Mouse (Mus musculus) lung, postnatal 0 days (tissue): ENCODE measurements around the gene Dot1l. TPM values are rescaled to one million over a fixed set of nuclear protein-coding genes. Genes with fewer than 3 reads are reported as not detected.

Source experiments
- ATAC-seq: fragments of 200-750 bp; cut with Nextera tagmentation; 2 replicates; pipeline ENCODE4 v1.8.0; 2017; ENCODE audit warnings: moderate library complexity
- DNase-seq: peaks from one replicate; pipeline ENCODE4 v3.0.0-alpha.2; 2016; ENCODE audit warnings: low spot score
- H3K27ac ChIP-seq: fragments of 300-500 bp; sonication (generic); 2 replicates; pipeline ENCODE4 v1.5.1; 2014; ENCODE audit warnings: antibody characterized with exemption, mild to moderate bottlenecking, low read length, mixed read lengths
- H3K27me3 ChIP-seq: fragments of 300-500 bp; sonication (generic); replicated peaks from 2 replicates; pipeline ENCODE4 v1.6.1; 2014; ENCODE audit warnings: low read length, mixed read lengths; ENCODE audit not compliant: insufficient read depth
- H3K36me3 ChIP-seq: fragments of 300-500 bp; sonication (generic); 2 replicates; pipeline ENCODE4 v1.6.1; 2014; ENCODE audit warnings: low read length, mixed read lengths; ENCODE audit not compliant: insufficient read depth
- H3K4me1 ChIP-seq: fragments of 300-500 bp; sonication (generic); 2 replicates; pipeline ENCODE4 v1.6.1; 2014; ENCODE audit warnings: antibody characterized with exemption, low read depth, low read length, mixed read lengths; ENCODE audit not compliant: insufficient read depth
- H3K4me2 ChIP-seq: fragments of 300-500 bp; sonication (generic); replicated peaks from 2 replicates; pipeline ENCODE4 v1.6.1; 2014; ENCODE audit warnings: low read depth, mild to moderate bottlenecking, low read length, moderate library complexity, mixed read lengths
- H3K4me3 ChIP-seq: fragments of 300-500 bp; sonication (generic); 2 replicates; pipeline ENCODE4 v1.5.1; 2014; ENCODE audit warnings: low read depth, low read length
- H3K9ac ChIP-seq: fragments of 300-500 bp; sonication (generic); replicated peaks from 2 replicates; pipeline ENCODE4 v1.6.1; 2014; ENCODE audit warnings: low read depth, mild to moderate bottlenecking
- H3K9me3 ChIP-seq: fragments of 300-500 bp; sonication (generic); 2 replicates; pipeline ENCODE4 v1.6.1; 2016; ENCODE audit warnings: low read length, mixed read lengths
- CTCF ChIP-seq: IDR thresholded peaks from 2 replicates; pipeline ENCODE4 v1.5.1; 2016; ENCODE audit warnings: antibody characterized with exemption, mild to moderate bottlenecking
- EP300 ChIP-seq: IDR thresholded peaks from 2 replicates; pipeline ENCODE4 v1.6.1; 2016; ENCODE audit warnings: antibody characterized with exemption, mild to moderate bottlenecking, control low read depth
- WGBS: fragments of 180-500 bp; shearing (Covaris S2); extraction: QIAGEN DNeasy Blood & Tissue Kit; methylation state at CpG from one replicate; pipeline ENCODE4 v1.1.7; 2014; 5-methylcytosine and 5-hydroxymethylcytosine counted together
- polyA plus RNA-seq: library from polyadenylated mRNA; unstranded; fragments of >200 nt; fragmentation: Nextera tagmentation; extraction: Ambion mirVana; gene quantifications from 2 replicates; pipeline ENCODE4 v1.2.1, GENCODE M21; 2015

Gene Dot1l
- polyA plus RNA-seq, 1 experiment from 2014 or later: 7.4 TPM

DNA sequence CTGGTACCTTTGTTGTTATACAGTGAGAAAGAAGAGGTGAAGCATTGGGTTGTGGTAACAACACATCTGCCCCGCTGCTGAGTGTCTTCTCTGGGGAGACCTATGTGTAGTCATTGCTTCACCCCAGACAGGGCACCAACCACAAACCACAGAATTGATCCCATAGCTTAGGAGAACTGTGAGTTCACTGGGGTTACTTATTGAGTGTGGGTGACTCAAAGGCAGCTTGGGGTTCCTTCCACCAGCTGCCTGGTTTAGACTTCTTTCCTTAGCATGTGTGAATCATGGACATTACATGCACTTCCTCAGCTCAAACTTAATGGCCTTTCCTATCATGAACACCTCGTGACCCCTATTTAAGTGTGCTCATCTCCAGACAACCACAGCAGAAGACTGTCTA lies 8.5 kb downstream of the Dot1l start:
- H3K4me1 ChIP-seq: no peaks in the 10 kb centered on the region
- no peak overlapping the region for H3K27ac ChIP-seq
- H3K27me3 ChIP-seq: no peaks in the 10 kb centered on the region
- no peak overlapping the region for H3K4me2 ChIP-seq
- TF ChIP-seq CTCF: no peak
- TF ChIP-seq EP300: no peak
- 91% methylated on average over 2 of the region's 2 CpGs for WGBS
- ATAC-seq (no peak), DNase-seq (no peak)
- peaks cover 6% of the 10 kb centered on the region; the same call in 1 of the 2 replicates for H3K36me3 ChIP-seq
- no peak overlapping the region for H3K4me3 ChIP-seq
- no peaks in the 10 kb centered on the region for H3K9me3 ChIP-seq
- no peak overlapping the region for H3K9ac ChIP-seq

DNA sequence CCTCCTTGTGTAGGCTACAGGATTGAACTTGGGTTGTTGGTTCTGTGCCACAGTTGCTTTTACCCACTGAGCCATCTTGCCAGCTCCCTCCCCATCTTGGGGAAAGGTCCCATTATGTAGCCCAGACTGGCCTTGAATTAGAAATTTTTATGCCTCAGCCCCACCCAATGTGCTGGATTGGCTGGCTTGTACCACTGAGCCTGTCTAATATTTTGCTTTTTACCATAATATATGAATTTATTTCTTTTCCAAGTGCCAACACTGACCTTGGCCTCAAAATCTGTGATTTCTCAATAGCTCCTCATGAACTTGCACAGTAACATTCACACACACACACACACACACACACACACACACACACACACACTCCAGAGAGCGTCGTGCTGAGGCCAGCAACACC lies 10.7 kb downstream of the Dot1l start:
- H3K27me3 ChIP-seq: no peaks in the 10 kb centered on the region
- H3K4me2 ChIP-seq: no peak overlapping the region
- H3K4me1 ChIP-seq: no peaks in the 10 kb centered on the region
- no peak overlapping the region for H3K9ac ChIP-seq
- WGBS: 47% methylated on average over 2 of the region's 2 CpGs
- no peaks in the 10 kb centered on the region for H3K9me3 ChIP-seq
- peaks cover 15% of the 10 kb centered on the region for H3K36me3 ChIP-seq
- no peak overlapping the region for H3K4me3 ChIP-seq
- DNase-seq: no peak
- no peak for TF ChIP-seq EP300
- TF ChIP-seq CTCF: no peak
- peak overlapping the region; percentile 74 for H3K27ac ChIP-seq
- peak; percentile 42 for ATAC-seq

DNA sequence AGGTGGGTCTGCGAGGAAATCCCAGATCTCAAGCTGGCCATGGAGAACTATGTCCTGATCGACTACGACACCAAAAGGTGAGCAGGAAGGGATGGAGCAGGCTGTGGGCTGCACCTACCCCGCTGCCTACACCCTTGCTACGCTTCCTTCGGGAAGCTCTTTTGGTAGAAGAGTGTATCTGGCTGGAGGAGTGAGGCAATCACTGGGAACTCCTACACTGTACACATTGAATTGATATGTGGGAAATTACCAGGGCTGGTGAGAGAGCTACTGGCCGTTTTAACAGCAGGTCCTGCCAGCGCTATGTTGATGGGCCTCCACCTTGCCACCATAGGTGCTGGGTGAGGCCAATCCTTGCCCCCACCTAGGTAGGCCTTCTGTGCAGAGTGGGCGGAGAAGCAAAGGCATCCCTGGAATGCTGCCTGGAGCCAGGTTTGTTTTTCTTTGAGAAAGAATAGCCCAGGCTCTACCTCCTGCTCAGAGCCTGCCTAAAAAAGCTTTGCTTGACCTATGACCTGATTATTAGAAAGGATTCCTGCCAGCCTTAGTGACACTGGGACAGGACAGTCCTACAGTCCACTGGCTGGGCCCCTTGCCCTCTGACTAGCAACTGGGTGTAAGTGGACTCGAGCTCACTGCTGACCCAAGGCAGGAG lies 11.3 kb downstream of the Dot1l start:
- H3K9me3 ChIP-seq: no peaks in the 10 kb centered on the region
- H3K4me1 ChIP-seq: no peaks in the 10 kb centered on the region
- no peaks in the 10 kb centered on the region for H3K27me3 ChIP-seq
- H3K27ac ChIP-seq: peak overlapping the region; percentile 74
- H3K9ac ChIP-seq: no peak overlapping the region
- H3K36me3 ChIP-seq: peaks cover 20% of the 10 kb centered on the region
- DNase-seq (peak; percentile 61), ATAC-seq (peak; percentile 84)
- 51% methylated on average over 10 of the region's 10 CpGs for WGBS
- H3K4me3 ChIP-seq: no peak overlapping the region
- TF ChIP-seq EP300: no peak
- TF ChIP-seq CTCF: no peak
- H3K4me2 ChIP-seq: no peak overlapping the region

DNA sequence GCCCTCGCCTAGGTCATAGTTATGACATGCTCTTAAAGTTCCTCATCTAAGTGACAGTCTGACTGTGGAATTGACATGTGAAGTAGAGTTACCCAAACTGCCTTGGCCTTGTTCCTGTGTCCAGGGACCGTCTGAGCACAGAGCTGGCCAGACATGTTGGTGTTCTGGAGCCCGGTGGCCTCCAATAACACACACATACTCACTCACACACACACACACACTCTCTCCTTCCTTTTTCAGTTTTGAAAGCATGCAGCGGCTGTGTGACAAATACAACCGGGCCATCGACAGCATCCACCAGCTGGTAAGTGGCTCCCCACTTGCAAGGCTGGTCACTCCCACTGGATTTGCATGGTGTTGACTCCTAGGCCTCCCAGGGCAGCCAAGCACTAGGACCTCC lies 13.4 kb downstream of the Dot1l start:
- Histone ChIP-seq H3K4me2 (no peak overlapping the region), H3K4me1 (no peaks in the 10 kb centered on the region), H3K27me3 (no peaks in the 10 kb centered on the region), H3K4me3 (no peak overlapping the region), H3K27ac (no peak overlapping the region), H3K9me3 (no peaks in the 10 kb centered on the region), H3K9ac (no peak overlapping the region), H3K36me3 (peaks cover 26% of the 10 kb centered on the region)
- TF ChIP-seq CTCF: no peak
- no peak for TF ChIP-seq EP300
- DNase-seq (no peak), ATAC-seq (no peak)
- WGBS: 86% methylated on average over 6 of the region's 6 CpGs

DNA sequence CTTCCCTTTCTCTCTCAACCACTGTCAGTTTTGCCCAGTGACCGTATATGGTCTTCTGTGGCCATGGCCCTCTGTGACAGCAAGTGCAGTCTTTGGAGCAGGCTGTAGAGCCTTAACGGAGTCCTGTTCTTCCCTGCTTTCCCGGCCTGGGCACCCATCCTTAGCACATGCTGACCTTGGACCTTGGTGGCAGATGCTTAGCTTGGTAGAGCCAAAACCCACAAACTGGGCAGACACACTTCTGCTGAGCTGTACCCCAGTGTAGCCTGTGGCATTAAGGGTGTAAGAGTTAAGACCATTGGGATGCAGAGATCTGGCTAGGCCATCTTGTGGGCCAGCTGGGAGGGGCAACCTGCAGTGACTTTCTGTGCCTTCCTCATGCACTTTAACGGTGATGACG lies 18.8 kb downstream of the Dot1l start:
- Histone ChIP-seq H3K27ac (no peak overlapping the region), H3K4me2 (no peak overlapping the region), H3K9ac (no peak overlapping the region), H3K36me3 (peaks cover 35% of the 10 kb centered on the region), H3K27me3 (no peaks in the 10 kb centered on the region), H3K4me3 (no peak overlapping the region), H3K4me1 (no peaks in the 10 kb centered on the region), H3K9me3 (no peaks in the 10 kb centered on the region)
- no peak for DNase-seq
- ATAC-seq: no peak
- WGBS: 85% methylated on average over 5 of the region's 5 CpGs
- no peak for TF ChIP-seq CTCF
- TF ChIP-seq EP300: no peak

DNA sequence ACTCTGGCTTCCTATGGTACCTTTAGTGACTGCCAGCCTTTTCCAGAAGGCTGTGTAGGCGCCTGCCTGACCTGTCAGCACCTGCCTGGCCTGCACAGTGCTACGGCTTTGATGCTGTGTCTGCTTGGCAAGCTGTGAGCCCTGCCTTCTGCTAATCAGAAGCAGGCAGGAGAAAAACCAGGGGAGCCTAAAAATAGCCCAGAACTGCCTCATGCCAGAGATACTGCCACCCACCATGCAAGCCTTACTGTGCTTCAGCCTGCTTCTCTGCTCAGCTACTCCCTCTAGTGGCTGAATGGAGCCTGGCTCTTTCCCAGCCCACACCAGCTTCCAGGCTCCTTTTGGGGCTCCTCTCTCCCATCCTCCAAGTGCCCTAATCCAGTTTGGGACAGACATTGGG lies 19.5 kb downstream of the Dot1l start:
- peak; percentile 88 for DNase-seq
- TF ChIP-seq EP300: no peak
- TF ChIP-seq CTCF: peak; percentile 96
- Histone ChIP-seq H3K9me3 (no peaks in the 10 kb centered on the region), H3K36me3 (peaks cover 32% of the 10 kb centered on the region), H3K27me3 (no peaks in the 10 kb centered on the region), H3K4me3 (no peak overlapping the region), H3K4me1 (no peaks in the 10 kb centered on the region), H3K9ac (no peak overlapping the region), H3K27ac (no peak overlapping the region), H3K4me2 (no peak overlapping the region)
- 46% methylated on average over 2 of the region's 2 CpGs for WGBS
- peak; percentile 80 for ATAC-seq

DNA sequence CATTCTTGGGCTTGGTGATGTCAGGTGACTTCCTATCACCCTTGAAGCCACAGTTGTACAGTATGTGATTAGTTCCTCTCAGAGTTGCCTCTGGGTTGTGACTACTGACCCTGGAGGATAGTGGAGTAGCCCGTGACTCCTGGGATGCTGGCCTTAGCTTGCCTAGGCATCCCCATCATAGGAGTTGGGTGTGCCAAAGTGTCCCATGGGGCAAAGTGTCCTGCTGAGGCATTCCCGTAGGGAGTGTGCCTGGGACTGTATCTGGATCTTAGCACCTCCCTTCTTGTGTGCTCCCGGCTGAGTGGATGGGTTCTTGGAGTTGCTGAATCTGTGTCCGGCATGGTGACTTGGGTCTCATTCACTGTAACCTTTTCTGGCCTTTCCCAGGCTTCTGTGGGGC lies 20.0 kb downstream of the Dot1l start:
- H3K9me3 ChIP-seq: no peaks in the 10 kb centered on the region
- 81% methylated on average over 4 of the region's 4 CpGs for WGBS
- DNase-seq (no peak), ATAC-seq (no peak)
- TF ChIP-seq CTCF: no peak
- TF ChIP-seq EP300: no peak
- no peaks in the 10 kb centered on the region for H3K4me1 ChIP-seq
- no peaks in the 10 kb centered on the region for H3K27me3 ChIP-seq
- no peak overlapping the region for H3K27ac ChIP-seq
- H3K9ac ChIP-seq: no peak overlapping the region
- peaks cover 29% of the 10 kb centered on the region for H3K36me3 ChIP-seq
- no peak overlapping the region for H3K4me3 ChIP-seq
- H3K4me2 ChIP-seq: no peak overlapping the region
